Mouse (Mus musculus) A20 (cell line): ENCODE measurements around the gene A730061H03Rik.

ENCODE experiments used
- DNase-seq: peaks from one replicate; pipeline ENCODE4 v3.0.0-alpha.2; 2011; ENCODE audit warnings: low read depth, low spot score

The A730061H03Rik gene

DNA sequence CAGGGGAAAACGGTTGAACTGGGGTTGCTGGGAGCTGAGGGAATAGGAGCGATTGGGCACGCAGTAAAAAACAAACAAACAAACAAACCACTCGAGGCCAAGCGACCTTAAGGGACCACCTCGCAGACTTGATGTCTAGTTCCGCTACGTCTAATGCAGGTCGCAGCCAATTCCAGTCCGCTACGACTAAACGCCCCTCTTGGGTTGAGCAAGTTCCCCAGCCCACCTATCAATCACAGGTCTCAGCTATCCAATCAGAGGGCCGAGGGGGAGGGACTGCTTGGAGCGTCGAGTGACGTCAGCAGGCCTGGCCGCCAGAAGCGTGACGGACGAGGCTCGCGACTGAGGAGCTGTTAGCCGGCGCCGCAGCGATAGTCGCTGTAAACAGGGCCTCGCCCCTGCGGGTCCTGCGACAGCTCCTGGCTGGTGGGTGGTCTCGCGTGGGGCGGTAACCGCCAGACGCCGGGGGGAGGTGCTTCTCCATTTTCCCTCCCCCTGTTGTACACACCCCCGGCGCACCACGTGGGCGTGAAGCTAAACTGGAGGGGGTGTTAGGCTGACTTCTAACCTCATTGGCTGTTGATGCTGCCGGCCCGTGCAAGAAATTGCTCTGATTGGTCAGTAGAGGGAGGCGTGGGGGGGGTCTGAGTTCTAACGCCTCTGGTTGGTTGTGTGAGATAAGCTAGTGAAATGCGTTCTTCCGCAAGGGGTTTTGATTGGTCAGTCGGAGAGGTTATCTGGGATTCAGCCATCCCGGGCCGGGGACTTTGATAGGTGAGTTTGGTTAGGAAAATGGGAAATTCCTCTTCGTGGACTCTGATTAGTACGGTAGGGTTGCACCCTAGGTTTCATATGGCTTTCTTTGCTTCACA is at the start of gene A730061H03Rik:
Gene A730061H03Rik, minus strand, starts transcription at position 205 of the 872 bp plus-strand sequence.
- peak; percentile 100 for DNase-seq

DNA sequence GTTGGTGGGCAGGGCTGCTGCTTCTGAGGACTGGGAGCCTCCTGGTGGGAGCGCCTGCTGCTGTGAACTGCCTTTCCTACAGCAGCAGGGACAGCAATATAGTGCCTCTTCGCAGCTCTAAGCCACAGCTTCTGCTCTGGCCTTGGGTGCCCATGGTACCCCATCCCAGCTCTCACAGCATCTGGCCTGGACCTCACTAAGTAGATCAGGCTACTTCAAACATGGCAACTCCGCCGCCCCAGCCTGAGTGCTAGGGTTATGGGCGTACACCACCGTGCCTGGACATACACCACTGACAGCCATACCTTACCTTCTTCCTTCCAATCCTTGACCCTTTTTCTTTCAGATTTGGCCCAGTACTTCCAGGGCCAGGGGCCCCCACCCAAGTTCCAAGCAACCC is 48.1 kb upstream of the A730061H03Rik start:
- DNase-seq: no peak

DNA sequence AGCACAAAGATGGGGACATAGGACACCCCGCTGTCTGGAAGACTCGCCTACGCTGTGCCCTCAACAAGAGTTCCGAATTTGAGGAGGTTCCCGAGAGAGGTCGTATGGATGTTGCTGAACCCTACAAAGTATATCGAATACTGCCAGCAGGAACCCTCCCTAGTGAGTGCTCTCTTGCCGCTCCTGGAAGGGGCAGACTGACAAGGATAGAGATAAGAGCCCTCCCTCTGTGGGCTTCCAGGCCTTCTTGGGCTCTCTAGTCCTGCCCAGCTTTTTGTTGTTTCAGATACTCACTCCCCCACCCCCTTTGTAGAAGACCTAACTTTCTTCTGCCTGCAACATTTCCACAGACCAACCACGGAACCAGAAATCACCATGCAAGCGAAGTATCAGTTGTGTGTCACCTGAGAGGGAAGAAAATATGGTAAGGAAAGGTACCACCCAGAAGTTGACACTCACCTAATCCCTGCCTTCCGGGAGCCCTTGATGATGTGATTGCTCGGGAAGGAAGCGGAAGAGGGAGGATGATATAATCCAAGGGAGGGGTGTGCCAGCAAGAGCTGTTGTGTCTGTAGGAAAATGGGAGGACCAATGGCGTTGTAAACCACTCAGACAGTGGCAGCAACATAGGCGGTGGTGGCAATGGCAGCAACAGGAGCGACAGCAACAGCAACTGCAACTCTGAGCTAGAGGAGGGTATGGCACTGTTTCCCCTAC is 45.7 kb upstream of the A730061H03Rik start:
- DNase-seq: no peak

DNA sequence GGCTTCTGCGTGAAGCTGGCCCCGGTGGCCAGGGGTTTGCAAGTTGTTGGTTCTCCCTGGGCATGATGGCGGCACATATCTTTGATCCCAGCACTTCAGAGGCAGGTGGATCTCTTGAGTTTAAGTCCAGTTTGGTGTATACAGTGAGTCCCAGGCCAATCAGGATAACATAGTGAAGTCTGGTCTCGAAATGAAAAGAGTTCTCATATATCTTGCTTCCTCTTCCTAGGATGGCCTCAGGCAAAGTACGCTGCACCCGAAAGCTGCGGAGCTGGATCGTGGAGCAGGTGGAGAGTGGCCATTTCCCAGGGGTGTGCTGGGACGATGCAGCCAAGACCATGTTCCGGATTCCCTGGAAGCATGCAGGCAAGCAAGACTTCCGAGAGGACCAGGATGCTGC is 44.6 kb upstream of the A730061H03Rik start:
- no peak for DNase-seq

DNA sequence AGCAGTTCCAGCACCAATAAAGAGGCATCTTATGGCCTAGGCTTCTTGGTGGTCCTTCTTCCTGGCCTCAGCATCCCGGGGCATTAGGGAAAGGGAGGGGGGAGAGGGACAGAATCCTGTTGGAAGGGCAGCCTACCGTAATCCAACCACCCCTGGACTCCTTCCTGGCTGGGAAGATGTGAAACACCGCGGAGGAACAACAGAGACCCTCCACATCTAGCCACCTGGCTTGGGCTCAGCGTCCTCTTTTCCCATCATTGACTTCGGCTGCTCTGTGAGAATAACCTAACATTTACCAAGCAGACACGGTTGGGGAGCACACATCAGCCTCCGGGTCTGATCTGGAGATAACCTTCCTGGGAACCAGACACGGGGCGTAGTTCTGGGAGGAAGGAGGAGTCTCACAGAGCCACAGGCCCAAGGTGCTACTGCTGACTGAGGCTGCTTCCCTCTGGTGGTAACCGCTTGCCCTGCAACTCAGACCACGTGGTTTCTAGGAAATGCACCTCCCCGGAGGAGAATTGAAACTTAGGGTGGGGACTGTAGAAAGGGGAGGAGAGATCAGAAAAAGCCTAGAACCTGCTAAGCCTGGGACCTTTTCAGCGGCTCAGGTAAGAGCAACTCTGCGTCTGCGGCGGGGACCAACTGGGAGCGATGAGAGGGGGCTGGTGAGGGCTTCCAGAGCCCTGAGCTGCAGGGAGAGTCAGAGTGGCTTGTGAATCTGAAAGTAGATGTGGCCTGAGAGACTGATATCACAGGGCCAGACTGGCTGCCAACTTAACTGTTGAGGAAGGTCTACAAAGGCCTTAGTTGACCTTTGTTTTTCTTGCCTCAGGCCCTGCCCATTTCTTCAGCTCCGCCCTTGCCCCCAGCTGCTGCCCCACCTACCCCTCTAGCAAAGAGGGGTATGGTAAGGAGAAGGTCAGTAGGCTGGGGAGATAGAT is 43.7 kb upstream of the A730061H03Rik start:
- DNase-seq: peak; percentile 94

DNA sequence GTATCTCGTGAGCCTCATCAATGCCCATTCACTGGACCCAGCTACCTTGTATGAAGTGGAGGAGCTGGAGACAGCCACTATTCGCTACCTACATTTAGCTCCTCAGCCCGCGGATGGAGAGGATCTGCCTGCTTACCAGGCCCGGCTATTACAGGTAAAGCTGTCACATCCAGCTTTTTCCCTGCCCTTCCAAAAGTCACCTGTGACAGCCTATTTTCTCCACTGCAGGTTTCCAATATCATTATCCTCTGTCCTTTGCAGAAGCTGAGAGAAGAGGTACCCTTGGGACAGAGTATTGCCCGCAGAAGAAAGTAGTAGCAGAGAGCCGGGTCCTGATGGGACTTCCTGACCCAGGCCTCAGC is 43.0 kb upstream of the A730061H03Rik start, which contains the start of gene Irf9:
Gene Irf9, plus strand, starts transcription at position 301 of the 362 bp plus-strand sequence.
- DNase-seq: no peak

DNA sequence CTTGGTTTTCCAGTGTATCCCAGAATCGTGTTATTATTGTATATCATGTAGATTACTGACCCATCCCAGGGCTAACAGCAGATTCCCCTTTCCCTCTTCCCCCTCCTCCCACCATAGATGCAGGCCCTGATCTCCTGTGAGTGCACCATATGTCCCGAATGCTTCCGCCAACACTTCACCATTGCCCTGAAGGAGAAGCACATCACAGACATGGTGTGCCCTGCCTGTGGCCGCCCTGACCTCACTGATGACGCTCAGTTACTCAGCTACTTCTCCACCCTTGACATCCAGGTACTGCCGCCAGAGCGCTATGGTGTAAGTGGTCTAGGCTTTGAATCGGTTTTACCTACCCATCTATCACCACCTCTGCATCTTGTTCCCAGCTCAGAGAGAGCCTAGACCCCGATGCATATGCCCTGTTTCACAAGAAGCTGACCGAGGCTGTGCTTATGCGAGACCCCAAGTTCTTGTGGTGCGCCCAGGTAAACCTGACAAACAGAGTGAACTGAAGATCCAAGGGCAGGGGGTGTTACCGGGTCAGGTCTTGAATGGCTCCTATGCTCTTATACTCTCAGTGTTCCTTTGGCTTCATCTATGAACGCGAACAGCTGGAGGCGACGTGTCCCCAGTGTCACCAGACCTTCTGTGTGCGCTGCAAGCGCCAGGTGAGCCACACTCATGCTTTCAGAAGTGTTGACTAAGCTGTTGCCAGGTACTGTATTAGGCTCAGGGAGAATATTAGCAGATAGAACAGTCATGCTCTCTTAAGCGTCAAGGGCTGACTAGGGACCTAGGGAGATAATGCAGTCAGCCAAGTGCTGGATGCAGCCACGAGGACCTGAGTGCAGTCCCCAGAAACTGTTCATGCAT is 38.5 kb upstream of the A730061H03Rik start:
- no peak for DNase-seq

DNA sequence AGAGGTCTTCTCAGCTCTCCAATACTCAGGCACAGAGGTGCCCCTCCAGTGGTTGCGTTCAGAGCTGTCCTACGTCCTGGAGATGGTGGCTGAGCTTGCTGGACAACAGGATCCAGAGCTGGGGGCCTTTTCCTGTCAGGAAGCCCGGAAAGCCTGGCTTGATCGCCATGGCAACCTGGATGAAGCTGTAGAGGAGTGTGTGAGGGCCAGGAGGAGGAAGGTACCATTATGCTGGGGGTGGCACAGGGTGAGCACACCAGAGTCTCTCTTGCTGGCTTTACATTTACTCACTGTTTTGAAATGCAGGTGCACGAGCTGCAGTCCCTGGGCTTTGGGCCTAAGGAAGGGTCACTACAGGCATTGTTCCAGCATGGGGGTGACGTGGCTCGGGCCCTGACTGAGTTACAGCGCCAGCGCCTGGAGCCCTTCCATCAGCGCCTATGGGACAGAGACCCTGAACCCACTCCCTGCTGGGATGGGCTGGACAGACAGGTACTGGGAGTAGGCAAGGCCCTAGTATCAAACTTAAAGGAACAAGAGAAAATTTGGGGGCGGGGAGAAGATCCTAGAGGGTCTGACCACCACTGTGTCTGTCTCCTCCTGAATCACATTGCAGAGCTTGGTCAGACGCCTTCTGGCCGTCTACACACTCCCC is 36.0 kb upstream of the A730061H03Rik start:
- no peak for DNase-seq

DNA sequence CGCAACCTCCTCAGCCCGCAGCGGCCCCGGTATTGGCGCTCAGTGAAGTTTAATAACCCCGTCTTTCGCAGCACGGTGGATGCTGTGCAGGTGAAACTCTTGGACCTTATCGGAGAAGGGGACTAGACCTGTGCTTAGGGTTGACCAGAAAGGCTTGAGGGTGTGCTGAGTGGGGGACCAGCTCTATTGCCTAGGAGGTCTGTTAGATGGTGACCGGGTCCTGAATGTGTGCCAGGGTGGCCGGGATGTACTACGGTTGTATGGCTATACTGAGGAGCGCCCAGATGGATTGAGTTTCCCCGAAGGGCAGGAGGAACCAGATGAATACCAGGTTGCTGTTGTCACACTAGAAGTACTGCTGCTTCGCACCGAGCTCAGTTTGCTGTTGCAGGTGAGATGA is 32.0 kb upstream of the A730061H03Rik start:
- peak; percentile 50 for DNase-seq

DNA sequence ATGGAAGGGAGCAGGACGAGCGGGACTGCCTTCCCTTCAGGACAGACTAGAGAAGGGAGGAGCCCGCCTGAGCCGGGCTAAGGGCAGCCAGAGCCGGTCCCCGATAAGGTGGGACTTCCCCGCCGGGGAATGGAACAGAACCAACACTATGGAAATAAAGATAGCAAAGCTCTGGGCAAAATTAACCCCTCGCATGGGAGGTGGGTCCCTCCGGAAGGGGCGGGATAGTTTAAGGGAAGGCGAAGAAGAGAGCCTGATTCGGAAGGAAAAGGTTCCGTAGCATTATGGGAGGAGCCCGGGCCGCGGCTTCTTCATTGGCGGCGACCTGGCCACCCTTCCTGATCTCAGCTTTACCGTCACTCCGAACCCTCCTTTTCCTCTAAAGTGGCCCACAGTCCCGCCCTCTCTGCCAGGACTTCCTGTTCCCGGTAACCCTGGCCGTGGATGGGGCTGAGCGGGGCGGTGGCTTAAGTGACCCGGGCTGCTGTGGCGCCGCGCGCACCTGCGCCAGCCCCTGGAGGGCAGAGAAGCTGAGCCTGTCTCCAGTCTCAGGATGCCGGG is 31.2 kb upstream of the A730061H03Rik start, which contains the start of gene Rnf31:
Gene Rnf31, plus strand, starts transcription at position 378 of the 561 bp plus-strand sequence.
- DNase-seq: peak; percentile 96

DNA sequence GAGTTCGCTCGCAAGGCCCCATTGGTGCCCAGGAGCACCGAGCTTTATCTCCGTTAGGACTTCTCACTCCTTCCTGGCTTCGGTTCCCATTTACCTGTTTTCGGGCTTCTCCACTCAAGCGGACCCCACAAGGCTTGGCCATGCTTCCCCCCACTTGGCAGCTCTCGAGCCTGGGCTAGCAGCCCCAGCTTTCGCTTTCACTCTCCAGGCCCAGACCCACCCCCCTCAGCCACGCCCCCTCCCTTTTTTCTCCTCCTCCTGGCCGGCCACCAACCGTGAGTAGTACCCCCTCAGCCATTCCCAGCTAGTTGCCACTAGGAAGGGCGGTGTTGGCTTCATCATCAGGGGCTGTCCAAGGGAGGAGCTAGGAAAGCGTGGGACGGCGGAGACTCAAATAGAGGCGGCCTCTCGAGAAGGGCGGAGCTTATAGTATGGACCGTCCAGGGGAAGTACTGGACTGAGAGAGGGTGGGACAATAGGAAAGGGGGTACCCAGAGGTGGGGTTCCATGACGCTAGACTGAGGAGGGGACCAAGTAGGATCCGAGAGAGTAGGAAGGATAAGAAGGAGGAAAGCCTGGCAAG is 30.6 kb upstream of the A730061H03Rik start, which contains the start of gene Psme2:
Gene Psme2, minus strand, starts transcription at position 366 of the 583 bp plus-strand sequence.
- peak; percentile 95 for DNase-seq

DNA sequence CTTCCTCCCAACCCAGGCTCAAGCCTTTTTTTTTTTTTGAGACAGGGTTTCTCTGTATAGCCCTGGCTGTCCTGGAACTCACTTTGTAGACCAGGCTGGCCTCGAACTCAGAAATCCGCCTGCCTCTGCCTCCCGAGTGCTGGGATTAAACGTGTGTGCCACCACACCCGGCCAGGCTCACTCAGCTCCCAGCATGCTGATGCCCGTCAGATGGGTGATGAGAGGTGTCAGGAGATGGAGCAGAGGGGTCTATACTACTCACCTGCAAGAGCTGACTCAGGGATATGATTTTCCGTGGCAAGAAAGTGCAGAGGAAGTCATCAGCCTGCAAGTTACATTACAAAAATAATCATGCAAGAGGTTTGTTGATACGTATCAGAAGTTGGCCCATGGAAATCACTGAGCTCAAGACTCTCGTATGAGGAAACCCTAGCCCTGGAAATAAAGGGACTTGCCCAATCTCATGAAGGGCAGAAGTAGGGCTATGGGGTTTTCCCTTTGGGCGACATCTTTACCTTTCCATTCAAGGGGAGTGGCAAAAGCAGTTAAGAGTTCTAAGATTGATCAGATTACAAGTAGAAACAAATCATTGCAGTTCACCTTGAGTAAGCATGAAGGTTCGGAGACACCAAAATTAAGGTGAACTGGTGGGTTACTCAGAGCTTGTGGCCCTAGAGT is 29.7 kb upstream of the A730061H03Rik start:
- DNase-seq: peak; percentile 75

DNA sequence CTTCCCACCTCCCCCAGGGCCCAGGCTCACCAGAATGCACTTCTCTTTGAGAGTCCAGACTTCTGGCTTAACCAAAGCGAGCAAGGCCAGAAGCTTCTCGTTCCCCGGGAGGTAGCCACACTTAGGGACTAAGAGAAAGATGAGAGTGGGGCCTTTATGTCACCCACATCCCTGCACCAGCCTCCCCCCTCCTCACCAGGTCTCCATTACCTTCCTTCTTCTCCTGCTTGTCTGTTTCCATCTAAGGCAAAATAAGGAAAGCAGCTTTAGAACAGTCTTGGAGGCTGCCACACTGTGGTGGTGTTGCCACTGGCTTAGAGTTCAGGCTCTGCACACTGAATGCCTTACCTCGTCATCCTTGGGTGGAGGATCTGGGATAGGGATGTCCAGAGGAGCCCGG is 29.1 kb upstream of the A730061H03Rik start:
- no peak for DNase-seq

DNA sequence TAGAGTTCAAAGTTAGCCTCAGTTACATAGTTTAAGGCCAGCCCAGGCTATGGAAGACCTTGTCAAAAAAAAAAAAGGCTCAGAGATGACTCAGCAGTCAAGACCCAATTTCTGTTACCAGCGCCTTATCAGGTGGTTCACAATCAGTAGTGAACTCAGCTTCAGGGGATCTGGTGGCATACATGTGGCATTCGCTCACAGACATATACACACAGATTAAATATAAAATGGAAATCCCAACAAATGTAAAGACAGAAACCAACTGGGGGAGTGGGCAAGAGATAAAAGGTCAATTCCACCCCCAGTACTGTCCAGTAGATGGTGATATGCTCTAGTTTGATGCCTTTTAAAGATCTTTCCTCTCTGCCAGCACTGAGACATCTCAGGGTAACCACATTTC is 25.9 kb upstream of the A730061H03Rik start:
- DNase-seq: peak; percentile 33

DNA sequence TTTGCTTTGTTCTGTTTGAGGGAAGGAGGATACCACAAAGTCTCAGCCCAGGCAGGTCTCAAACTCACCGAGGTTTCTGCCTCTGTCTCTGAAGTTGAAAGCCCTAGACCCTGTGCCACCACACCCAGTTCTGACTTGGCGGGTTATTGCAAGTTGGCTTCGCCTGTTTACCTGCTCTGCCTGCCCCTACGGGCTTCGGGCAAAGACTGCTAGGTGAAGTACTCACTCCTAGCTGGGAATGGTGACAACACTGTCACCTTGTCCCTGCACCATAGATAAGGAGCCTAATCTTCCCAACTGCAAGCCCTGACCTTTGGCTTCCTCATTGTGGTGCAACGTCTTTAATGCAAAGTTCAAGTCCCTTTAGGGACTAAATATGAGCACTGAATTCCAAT is 25.4 kb upstream of the A730061H03Rik start:
- no peak for DNase-seq

DNA sequence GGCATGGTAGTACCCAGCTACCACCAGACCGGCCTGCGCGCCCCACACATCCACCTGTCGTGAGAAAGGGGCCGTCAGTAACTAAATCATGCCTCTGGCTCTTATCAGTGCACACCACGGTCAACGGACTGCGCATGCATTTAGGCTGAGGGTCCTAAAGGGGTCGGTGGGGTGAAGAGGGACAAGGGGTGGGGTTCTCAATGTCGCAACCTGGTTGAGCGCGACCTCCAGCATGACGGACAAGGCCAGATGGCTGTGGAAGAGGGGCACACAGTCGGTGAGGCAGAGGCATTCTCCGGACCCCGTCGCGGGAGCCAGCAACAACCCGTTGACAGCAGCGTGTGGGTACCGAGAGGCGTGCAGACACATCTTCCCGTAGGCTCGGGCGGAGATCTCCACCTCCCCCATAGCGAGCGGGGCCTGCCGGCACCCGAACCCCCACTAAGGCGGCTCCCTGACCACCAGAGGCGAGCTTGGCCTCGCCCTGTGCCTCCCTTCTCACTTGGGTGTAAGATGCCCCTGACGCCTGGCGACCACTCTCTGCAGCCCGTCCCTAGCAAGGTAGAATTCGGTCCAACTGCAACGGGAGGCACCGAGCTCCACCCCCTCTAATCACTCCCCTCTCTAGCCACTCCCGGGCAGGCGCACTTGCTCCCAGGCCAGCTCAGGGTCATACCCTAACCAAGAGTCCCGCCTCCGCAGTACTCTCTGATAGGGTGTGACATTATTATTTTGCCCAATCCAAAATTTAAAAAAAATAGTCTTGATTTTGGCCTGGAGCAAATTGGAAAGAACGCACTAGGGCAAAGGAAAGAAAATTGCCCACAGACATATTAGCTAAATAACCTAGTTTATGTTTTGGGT is 24.7 kb upstream of the A730061H03Rik start, which contains the start of gene Emc9:
Gene Emc9, minus strand, starts transcription at position 601 of the 864 bp plus-strand sequence.
- peak; percentile 91 for DNase-seq

DNA sequence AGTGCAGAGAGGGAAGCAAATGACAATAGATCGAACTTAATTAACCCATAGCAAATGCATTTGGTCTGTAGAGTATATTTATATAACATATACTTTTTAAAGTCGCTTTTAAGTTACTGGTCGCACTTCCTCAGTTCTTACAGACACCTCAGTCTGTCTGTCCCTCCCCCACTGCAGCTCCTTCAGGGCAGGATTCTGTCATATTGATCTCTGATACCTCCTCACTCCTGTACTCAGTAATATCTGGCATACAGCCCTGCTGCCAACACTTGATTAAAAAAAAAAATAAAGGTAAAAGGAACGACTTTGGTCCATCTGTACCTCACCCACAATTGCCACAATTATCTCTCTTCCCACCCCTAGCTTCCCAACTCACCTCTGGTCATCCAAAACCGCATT is 24.1 kb upstream of the A730061H03Rik start:
- peak; percentile 35 for DNase-seq
